Mouse (Mus musculus) lung, postnatal 10 days (tissue): ENCODE measurements around the gene Sertad2.
A peak's percentile ranks its signal among the peaks of the same experiment; 100 is the strongest.

ENCODE experiments used
- DNase-seq: peaks from one replicate; pipeline ENCODE4 v3.0.0; 2021

Sertad2 gene

DNA sequence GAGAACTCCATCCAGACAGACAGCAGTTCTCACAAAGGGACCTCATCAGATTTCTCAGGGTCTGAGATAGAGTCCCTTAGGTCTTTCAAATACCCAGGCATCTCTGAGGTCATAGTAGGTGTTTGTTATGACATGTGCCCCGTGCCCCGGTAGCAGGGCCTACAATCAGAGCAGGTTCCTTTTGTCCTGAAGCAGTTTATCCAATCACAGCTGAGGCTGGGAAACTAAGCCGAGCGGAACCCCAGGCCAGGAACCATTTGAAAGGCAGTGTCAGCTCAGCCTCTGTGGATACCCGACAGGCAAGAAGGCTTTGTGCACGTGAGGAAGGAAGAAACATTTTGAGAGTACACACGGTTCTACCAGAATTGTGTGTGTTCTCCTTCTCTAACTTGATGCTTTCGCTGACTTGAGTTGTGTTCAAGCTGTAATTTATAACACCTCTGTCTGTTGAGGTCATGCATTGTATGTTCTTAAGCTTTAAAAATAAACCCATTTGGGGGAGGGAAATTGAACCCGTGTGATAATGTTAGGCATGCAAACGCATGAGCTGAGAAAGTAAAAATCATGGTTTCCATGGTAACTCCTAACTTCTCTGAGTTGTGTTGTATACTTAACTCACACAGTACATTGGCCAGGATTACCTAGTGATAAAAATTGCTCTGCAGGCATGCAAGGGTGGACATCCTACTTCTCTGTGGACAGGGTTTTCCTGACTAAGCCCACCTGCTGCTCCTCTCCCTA, 104.1 kb downstream of the Sertad2 start:
- no peak for DNase-seq

DNA sequence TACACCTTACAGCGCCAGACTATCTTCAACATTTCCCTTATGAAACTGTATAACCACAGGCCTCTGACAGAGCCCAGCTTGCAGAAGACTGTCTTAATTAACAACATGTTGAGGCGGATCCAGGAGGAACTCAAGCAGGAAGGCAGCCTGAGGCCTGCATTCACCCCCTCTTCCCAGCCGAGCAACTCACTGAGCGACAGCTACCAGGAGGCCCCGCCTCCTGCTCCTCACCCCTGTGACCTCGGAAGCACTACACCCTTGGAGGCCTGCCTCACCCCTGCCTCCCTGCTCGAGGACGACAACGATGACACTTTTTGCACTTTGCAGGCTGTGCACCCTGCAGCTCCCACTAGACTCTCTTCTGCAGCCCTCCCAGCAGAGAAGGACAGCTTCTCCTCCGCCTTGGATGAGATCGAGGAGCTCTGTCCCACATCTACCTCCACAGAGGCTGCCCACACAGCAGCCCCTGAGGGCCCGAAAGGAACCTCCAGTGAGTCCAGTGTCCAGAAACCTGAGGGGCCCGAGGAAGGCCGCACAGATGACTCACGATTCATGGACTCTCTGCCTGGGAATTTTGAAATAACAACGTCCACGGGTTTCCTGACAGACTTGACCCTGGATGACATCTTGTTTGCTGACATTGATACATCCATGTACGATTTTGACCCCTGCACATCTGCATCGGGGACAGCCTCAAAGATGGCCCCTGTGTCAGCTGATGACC, 105.0 kb downstream of the Sertad2 start:
- DNase-seq = peak; percentile 58

DNA sequence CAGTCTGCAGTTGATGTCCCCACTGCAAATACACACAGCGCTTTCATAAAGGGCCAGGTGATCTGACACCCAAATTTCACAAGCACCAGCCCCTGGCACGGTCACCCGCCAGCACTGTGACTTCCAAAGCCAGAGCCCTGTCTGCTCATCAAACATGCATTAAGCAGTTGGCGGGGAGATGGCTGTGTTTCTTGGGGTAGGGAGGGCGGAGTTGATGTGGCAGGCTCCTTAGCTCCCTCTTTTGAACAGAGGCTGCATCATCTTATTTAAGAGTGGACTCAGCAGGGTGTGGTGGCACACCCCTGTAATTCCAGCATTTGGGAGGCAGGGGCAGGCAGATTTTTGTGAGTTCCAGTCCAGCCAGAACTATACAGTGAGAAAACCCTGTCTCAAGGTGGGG, 106.4 kb downstream of the Sertad2 start:
- DNase-seq = no peak

DNA sequence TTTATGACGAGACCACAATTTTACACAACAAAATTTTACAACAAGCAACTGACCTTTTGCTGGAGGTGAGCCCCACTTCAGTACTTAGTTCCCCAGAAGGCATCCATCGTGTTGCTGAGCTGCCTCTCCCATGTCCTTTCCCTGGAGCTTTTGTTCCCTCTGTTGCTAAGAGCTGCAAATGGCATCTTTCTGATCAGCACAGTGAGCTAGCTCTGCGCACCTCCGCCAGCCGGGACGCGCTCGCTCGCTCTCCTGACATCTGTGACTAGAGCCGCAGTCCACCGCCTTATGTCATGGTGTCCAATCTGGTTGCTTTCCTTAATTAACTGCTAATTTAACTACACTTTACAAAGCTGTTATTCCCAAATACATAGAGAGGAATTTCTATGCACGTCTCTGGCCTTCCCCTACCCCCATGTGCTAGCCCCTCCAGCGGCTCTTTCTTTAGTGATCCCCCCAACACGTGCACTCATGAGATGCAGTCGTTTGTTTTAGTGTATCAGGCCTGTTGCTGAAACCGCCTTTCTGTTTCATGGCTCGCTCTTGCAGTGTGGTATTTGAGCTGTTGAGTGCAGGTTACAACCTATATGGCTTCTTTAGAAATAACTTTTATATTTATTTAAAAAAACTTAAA, 107.1 kb downstream of the Sertad2 start:
- DNase-seq = no peak

DNA sequence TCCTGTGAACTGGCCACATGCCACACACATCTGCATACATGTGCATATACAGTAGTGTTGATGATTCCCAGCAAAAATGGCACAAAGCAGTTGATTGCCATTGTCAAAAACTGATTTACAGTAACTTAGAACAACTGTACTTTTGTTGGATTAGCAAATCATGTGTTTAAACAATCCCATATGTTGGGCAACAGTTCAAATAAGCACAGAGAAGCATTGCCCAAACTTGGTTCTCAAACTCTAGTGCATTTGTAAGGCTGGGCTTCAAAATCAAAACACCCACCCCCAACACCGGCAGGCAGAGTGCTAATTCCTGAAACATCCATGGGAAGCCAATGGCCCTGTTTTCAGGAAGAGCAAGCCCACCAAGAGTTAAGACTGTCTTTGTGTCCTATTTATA, 108.1 kb downstream of the Sertad2 start:
- peak; percentile 29 for DNase-seq

DNA sequence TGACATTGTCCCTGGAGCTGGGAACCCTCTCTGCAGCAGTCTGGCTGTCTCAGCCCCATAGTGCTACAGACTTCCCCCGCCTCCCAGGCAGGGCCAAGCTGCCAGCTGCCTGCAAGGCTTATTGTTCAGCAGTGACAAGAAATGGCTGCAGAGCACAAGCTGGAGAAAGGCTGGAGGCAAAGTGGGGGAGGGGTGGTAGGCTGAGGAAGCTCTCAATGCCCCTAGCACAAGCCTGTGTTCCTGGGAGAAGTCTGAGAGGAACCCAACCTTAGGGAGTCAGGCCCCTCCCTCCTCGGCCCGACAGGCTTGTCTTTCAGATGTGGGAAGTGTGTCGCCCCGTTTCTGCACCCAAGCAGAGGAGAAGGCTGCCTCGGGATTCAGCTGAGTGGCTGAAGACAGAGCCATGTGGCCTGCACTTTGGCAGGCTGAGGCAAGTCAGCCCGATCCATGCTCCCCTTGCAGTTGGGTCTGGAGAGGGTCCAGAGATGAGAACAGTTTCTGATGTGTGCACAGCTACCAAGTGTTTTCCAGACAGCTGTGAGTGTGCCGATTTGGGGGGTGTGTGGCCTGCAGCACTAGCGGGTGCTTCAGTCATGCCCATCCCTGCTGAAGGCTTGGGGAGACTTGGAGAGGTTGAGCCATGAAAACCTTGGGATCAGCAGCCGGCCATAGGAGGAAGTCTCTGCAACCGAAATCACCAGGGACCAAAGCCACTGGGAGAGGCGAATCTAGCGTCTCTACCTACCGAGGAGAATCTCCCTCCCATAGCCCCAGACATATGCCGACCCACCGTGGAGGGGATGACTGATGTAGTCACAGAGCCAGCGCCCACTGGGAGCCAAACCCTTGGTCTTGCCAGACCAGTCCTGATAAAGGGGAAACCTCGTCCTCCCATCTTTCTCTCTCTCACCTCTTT, 113.0 kb downstream of the Sertad2 start:
- DNase-seq = peak; percentile 84

DNA sequence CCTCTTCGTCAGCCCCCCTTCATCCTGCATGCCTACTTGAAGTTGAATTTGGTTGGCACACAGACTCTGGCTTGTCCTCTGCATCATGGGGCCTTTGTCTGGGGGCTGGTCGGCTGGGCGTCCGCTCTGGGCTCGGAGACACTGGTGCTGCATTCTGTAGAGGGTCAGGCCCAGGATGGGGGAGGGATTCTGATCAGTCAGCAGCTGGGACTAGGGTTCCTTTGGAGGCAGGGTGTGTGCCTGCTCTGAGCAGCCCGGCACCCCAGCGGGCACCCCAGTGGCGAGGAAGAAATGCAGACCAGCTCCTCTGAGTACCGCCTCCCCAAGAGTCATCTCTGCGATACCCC, 113.6 kb downstream of the Sertad2 start:
- peak; percentile 18 for DNase-seq

DNA sequence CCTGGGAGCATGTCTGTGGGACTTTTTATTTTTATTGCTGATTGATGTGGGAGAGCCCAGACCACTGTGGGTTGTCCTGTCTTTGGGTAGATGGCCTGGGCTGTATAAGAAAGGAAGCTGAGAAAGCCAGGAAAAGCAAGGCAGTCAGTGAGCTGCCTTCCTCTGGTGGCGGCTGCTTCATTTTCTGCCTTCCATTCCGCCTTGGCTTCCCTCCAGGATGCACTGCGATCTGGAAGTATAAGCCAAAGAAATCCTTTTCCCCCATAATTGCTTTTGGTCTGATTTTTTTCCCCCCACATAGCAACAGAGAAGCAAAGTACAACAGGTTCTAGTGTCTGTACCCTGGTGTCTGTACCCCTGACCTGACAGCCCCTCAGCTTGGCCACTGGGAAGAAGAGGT, 116.0 kb downstream of the Sertad2 start:
- DNase-seq = peak; percentile 63

DNA sequence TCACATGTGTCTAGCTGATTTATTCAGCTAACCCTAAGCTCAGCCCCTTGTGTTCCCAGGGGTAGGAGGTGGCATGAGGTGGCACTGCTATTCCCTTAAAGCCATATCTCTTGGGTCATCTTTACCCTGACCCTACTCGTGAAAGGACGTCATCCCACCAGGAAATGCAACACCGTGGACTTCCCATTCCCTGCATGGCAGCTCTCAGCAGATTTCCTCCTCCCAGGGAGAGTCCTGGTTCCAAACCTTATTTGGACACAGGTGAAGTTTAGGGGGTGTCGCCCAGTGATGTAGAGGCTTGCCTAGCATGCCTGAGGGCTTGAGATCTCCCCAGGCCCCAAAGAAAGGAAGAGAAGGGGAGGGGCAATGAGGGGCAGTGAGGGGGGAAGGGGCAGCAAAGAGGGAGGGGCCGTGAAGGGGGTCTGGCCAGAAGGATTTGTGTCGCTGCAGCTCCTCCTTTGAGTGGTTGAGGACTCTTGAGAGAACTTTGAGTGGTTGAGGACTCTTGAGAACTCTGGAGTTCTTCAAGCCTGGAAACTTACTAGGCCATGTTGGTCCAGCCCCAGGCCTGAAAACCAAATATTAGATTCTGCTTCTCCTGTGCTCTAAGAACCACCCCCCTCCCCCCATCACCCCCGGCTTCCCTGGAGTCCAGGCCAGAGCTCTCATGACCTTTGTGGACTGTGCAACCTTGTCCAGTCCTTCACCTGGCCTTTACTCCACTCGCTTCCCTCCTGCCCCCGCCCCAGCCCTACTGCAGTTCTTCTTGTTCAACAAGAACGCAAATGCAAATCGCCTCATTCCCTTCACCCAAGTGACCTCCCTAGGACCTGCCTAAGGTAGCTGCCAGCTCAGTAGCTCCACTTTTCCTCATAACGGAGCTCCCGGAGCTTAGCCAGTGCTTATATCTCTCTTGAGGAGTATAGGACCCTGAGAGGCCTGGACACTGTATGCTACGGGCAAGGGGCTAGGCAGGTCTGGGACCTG, 117.4 kb downstream of the Sertad2 start:
- DNase-seq = peak; percentile 65

DNA sequence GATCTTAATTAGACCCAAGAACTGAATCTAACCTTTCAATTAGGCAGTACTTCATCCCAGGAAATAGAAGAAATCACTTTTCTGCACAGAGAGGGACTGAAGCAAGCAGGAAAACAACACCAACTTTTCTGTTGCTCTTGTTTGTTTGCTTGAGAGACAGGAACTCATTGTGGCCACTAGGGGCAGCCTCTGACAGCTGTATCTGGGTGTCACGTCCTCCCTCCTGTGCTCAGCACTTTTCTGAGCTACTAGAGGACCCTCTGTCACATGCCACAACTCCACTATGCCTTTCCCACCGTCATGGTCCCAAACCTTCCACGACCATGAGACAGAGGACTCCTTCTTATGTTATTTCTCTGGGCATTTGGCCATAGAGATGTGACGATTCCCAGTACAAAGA, 118.6 kb downstream of the Sertad2 start:
- DNase-seq = peak; percentile 71

DNA sequence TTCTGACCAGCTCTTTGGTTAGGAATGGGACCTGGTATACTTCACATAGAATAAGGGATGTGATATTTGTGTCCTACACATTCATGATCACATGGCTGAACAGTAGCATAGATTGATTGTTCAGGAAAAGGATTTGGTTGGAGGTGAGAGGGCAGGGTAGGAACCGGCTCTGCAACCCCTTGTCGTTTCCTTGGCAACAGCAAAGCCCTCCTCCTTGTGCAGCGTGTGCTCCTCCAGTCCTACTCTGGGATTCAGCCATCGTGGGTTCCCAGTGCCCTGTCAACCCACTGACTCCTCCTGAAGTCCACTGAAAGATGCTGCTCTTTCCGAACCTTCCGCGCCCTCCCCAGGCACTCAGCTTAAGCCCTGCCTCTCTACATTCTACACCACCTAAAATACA, 119.8 kb downstream of the Sertad2 start:
- no peak for DNase-seq

DNA sequence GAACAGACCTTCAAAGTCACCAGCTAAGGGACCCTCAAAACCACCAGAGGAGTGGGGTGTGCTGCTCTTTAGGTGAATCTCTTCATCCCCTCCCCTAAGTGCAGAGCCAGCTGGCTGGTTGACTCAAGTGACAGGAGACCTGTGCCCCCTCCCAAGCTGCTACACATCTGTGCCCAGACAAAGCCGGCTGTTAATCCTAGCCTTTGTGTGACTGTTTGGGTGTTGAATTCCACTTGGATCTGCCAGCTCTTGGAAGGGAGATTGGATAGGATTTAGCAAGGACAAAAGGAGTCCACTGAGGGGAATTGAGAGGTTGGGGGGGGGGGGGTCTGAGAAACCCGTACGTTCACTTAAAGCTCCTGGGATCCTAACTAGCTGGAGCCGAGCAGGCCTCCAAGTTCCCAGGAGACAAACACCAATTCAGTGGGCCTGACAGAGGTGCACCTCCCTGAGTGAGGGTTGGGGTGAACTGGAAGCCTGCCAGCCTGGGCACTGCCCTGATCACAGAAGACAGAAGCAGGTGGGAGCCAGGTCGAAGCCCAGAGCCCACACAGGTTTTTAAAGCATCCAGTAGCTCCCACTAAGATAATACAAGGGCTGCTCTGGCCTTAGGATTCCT, 120.6 kb downstream of the Sertad2 start:
- DNase-seq = no peak

DNA sequence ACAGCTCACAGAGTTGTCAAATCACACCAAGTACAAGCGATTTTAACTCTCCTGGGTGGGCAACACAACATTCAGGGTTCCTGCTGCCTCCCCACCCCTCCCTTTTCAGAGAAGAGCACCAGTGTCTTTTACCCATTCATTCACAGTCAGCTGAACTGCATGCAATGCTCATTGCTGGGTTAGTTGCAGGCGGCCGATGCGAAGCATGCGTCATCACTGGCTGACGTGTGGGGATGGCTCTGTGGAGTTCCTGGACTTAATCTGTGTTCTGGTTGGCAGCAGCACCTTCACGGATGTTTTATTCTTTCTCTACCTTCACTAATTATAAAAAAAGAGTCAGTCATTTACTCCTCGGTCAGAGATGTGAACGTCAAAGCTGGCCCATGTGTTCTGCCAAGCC, 121.8 kb downstream of the Sertad2 start:
- no peak for DNase-seq

DNA sequence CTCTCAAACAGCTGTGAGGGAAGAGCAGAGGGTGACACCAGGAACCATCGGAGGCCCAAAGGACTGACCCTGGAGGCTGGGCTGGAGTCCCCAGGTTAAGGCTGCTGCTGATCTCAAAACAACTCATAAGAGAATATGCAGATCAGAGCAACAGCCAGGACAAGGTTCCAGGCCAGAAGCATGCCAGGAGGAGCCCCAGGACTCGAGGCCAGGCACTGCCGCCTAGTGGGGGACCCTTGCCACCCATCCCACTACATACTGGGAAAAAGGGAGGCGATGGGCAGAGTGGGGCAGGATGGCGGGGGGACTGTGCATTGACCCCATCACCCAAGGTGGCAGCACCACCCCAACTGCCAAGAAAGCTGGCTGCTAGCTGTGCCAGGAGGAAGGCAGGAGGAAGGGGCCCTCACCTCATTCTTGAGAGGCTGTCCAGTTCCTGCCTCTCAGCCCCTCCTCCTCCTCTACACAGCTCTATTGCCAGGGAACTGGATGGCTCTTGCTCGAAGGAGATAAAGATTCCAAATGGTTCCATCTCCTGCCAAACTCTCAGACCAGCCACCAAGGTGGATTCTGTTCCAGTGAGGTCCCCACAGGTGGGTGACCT, 128.8 kb downstream of the Sertad2 start:
- DNase-seq = peak; percentile 36

DNA sequence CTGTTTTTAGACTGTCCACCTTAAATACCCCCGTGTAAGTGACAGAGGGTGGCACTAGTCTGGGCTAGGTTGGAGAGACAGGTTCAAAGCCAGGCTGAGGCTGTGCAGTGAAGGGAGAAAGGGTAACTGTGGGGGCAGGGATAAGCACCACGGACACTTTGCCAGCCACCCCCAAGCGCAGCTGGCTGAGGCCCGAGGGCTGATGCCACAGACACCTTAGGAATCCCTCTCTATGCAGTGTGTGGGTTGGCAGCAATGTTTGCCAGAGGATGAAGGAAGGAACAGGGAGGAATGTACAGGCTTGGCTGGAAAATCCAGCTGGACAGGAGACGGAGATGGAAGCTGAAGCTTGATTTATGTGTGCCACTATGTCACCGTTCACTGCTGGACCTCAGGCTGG, 129.5 kb downstream of the Sertad2 start:
- no peak for DNase-seq

DNA sequence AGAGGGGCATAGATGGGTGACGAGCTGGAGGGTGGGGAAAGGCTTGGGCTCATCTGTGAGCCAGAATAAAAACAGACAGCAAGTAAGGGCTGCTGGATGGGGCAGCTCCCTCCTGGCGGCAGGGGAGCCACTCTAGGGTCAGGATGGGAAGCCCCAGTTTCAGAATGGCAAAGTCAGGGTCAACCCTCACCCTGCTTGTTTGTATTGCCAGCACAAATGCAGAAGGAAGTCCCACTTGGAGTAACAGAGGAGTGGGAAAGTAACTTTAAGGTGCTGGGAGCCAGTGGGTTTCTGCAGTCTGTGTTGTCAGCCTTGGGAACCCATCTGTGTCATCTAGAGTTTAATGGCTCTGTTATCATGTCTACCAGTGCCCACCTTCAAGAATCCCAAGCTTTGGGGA, 136.3 kb downstream of the Sertad2 start:
- DNase-seq = no peak

DNA sequence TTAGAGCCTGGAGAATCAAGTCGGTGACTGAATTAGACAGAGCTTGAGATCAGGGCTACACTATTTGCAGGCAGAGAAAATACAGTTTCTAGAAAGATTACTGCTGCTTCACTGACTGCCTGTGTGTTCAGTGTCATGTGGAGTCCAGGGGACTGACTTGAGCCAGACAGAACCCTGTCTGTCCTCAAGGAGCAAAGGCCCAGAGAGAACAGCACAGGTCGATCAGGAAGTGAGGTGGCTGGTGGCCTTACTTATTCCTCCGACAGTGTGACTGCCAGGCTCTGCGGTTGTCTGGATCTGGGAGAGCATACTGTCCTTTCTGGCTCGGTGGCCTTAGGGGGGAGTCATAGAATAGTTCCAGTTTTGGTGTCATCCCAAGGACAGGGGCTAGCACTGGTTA, 137.7 kb downstream of the Sertad2 start:
- no peak for DNase-seq

DNA sequence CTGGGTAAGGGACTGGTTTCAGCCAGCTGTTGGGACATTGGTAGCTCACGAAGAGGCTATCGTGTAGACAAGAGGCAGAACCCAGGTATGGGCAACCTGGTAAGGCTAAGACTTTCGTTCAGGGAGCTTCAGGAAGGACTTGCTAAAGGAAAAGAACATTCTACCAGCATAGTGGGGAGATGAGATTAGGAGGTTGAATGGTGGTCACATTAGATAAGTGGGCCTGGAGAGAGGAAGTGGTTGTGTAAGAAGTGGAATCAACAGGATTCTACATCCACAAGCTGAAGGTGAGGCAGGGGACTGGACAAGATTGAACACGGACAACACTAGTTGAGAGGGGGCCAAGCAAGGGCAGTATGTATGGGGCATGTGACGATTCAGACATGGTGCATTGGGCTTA, 138.6 kb downstream of the Sertad2 start:
- no peak for DNase-seq

DNA sequence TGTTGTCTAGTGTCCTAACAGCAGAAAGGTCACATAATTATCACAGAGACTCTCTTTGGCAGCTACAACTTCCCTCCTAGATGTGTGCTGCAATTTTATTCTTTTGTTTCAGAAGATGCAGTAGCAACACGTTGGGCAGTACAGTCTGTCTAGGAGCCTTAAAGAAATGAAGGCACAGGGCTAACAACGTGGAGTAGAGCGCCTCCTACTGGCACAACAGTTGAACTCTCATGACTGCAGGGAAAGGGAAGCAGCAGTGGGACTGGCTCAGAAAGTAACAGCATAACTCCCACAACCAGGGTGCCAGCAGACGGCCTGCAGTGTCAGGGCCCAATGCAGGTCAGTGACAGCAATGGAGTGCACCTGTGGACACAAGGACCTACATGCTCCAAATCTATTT, 147.9 kb downstream of the Sertad2 start:
- peak; percentile 80 for DNase-seq
